Mouse (Mus musculus): ENCODE data around the gene Olfr680-ps1.
"Not testable (repeated sequence)": the region's sequence is repeated elsewhere in the genome, so short reads cannot be mapped to it uniquely, and the experiment has no call there.

Olfr680-ps1 gene

DNA sequence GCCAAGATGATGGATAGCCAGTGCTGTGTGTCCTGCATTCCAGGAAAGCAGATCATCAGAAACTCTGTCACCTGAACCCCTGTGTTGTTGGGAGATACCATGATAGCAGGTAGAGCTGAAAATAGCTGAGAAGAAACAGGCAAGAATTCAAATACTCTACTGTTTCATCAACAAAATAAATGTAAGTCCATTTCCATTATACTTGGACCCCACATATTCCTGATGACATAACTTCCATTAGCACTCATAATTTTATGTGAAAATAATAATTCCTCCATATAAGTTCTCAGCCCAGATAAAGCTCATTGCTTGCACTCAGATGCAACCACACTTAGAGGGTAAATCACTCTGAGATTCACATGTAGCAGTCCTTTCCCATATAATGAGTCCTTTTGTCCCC, at the start of gene Olfr680-ps1:
TSS of gene Olfr680-ps1 (minus strand) at position 101 of the 400 bp plus-strand sequence.
- not testable (repeated sequence) for DNase-seq (ENCODE audit: extremely low spot score, low read depth, low spot score)

DNA sequence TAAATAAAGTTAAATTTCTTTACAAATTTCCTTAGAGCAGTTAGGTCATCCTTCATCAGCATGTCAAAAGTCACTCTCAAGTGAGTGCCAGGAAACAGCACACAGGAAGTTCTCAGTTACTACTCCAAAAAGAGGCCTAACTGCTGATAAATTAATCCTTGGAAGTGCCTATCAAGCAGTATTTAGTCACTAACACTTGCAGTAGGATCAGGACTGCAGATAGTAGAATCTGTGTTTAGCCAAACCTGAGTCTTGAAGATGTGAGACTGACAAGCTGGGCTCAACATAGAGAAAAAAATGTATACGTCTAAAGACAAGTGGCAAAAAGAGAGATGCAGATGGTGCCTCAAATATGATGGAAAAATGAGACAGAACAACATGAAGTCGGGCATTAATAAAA, 48.7 kb upstream of the Olfr680-ps1 start:
- no peak for DNase-seq (ENCODE audit: extremely low spot score, low read depth, low spot score)

DNA sequence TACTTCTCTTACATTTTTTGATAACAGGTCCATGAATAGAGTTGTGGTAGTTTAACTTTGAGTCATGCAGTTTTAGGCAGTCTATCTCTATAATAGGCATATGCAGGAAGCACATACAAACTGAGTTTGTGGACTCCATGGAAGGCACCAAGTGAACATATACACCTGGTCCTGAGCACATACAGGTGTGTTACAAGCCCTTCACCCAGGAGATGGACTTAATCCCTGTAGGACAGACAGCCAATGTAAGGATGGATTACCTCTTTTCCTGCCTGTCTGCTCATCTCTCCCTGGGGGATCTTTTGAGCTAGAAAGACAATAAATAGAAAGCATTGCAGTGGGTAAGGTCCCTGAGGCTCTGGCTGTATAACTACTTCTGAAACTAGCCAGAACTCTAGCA, 23.9 kb upstream of the Olfr680-ps1 start, which contains the start of gene Olfr681:
TSS of gene Olfr681 (plus strand) at position 301 of the 400 bp plus-strand sequence.
- DNase-seq (ENCODE audit: extremely low spot score, low read depth, low spot score): no peak

GRCm38 (mm10) chr7:105080905-105081304, 11.7 kb downstream of the Olfr680-ps1 start, which contains the start of gene Olfr679:
TSS of gene Olfr679 (plus strand) at chr7:105081205.
- no peak for DNase-seq (ENCODE audit: extremely low spot score, low read depth, low spot score)

DNA sequence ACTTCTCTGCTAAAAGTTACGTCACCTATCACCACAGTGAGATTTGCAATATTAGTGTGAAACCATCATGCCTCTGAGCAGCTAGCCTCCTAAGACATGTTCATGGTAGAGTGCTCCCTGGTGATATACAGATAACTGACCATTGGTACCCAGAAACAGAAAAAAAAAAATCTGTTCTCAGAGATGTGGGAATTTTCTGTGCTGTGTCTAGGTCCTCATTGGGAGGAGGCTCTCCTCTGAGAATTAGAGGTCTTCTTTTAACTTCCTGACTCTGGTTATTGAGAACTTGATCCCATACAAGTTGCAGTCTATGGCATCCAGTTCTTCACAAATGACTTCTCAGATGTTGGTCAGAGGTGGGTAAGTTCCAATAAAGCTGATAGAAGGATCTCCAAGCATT, 28.4 kb downstream of the Olfr680-ps1 start, which contains the start of gene Olfr678:
TSS of gene Olfr678 (plus strand) at position 301 of the 400 bp plus-strand sequence.
- DNase-seq (ENCODE audit: extremely low spot score, low read depth, low spot score): no peak

- no peak for DNase-seq (ENCODE audit: extremely low spot score, low read depth, low spot score)
These were observed 33.7 kb downstream of the Olfr680-ps1 start for GRCm38 (mm10) chr7:105058951-105059350.

All from hindlimb bud, embryonic 11.5 days (tissue).